Mouse (Mus musculus): ENCODE results near the gene Rpl32. TPM values are rescaled to one million over a fixed set of nuclear protein-coding genes. Genes with fewer than 3 reads are reported as not detected.

Gene Rpl32
- total and polyA plus RNA-seq, 3 experiments, result 4,514 to 5,400 TPM; not detected in 1

GRCm38 (mm10) chr6:115856361-115856745 is 47.8 kb upstream of the Rpl32 start:
- no peaks in the 10 kb centered on the region for H3K27me3 ChIP-seq (ENCODE audit: control insufficient read depth in 1 of 2, insufficient read depth in 2 of 2, low read length in 2 of 2)
- H3K27ac ChIP-seq (ENCODE audit: control insufficient read depth, low read depth, low read length), result no peak overlapping the region
- TF ChIP-seq E2F4 (IDR thresholded peaks at IDR 0.05; ENCODE audit: borderline replicate concordance, low read depth, low read length), result no peak
- TF ChIP-seq MAFK (IDR thresholded peaks at IDR 0.05; ENCODE audit: borderline replicate concordance, low read depth, low read length), result no peak
- TF ChIP-seq BHLHE40 (IDR thresholded peaks at IDR 0.05; ENCODE audit: borderline replicate concordance, low read depth, low read length), result no peak
- TF ChIP-seq TAL1 (IDR thresholded peaks at IDR 0.05; ENCODE audit: low read length), result no peak
- TF ChIP-seq UBTF (IDR thresholded peaks at IDR 0.05; ENCODE audit: borderline replicate concordance, insufficient read depth, low read depth, low read length), result no peak
- no peak for TF ChIP-seq RAD21 (IDR thresholded peaks at IDR 0.05; ENCODE audit: low read depth, low read length)
- TF ChIP-seq NRF1 (IDR thresholded peaks at IDR 0.05; ENCODE audit: insufficient read depth, low read depth, low read length, poor library complexity, severe bottlenecking), result no peak
- TF ChIP-seq HCFC1 (IDR thresholded peaks at IDR 0.05; ENCODE audit: low read depth, low read length), result no peak
- TF ChIP-seq POLR2A (IDR thresholded peaks at IDR 0.05; ENCODE audit: control insufficient read depth in 1 of 2, insufficient read depth in 1 of 2, low read depth in 1 of 2, low read length in 2 of 2, poor library complexity in 1 of 2), result no peak
- TF ChIP-seq CHD2 (IDR thresholded peaks at IDR 0.05; ENCODE audit: low read length), result no peak
- no peak for TF ChIP-seq MYC (IDR thresholded peaks at IDR 0.05; ENCODE audit: low read depth, low read length)
- no peak for TF ChIP-seq SMC3 (IDR thresholded peaks at IDR 0.05; ENCODE audit: low read depth, low read length)
- TF ChIP-seq POLR2AphosphoS2 (IDR thresholded peaks at IDR 0.05; ENCODE audit: low read length), result no peak
- H3K4me1 ChIP-seq (ENCODE audit: control insufficient read depth in 1 of 2, insufficient read depth in 2 of 2, low read length in 2 of 2), result peaks cover 0 to 6% of the 10 kb centered on the region in 2 experiments; a peak in 1 of 4 replicates
- peaks cover 0 to 9% of the 10 kb centered on the region in 2 experiments; a peak in 2 of 4 replicates for H3K36me3 ChIP-seq (ENCODE audit: control insufficient read depth in 1 of 2, insufficient read depth in 2 of 2, low read length in 2 of 2)
- no peak overlapping the region for H3K9ac ChIP-seq (ENCODE audit: control insufficient read depth, low read depth, low read length, poor library complexity, severe bottlenecking)
- H3K79me2 ChIP-seq (ENCODE audit: control insufficient read depth, insufficient read depth, low read length, poor library complexity), result peaks cover 9% of the 10 kb centered on the region
- H3K4me3 ChIP-seq (ENCODE audit: control insufficient read depth in 1 of 2, insufficient read depth in 1 of 2, low read depth in 2 of 2, low read length in 2 of 2), result no peak overlapping the region
- DNase-seq (ENCODE audit: low read depth, low spot score), result no peak
- no peaks in the 10 kb centered on the region for H3K9me3 ChIP-seq (replicated peaks; ENCODE audit: insufficient read depth, low read length)

- no peaks in the 10 kb centered on the region for H3K9me3 ChIP-seq (replicated peaks; ENCODE audit: insufficient read depth, low read length)
- no peak for TF ChIP-seq MAFK (IDR thresholded peaks at IDR 0.05; ENCODE audit: borderline replicate concordance, low read depth, low read length)
- TF ChIP-seq E2F4 (IDR thresholded peaks at IDR 0.05; ENCODE audit: borderline replicate concordance, low read depth, low read length), result no peak
- TF ChIP-seq SMC3 (IDR thresholded peaks at IDR 0.05; ENCODE audit: low read depth, low read length), result no peak
- TF ChIP-seq MXI1 (IDR thresholded peaks at IDR 0.05; ENCODE audit: low read depth, low read length), result no peak
- TF ChIP-seq ZC3H11A (IDR thresholded peaks at IDR 0.05; ENCODE audit: low read depth, low read length), result no peak
- no peak for TF ChIP-seq NELFE (IDR thresholded peaks at IDR 0.05; ENCODE audit: low read depth, low read length)
- no peak for TF ChIP-seq GATA1 (IDR thresholded peaks at IDR 0.05; ENCODE audit: low read depth, low read length)
- TF ChIP-seq EP300 (IDR thresholded peaks at IDR 0.05; ENCODE audit: low read depth in 1 of 2, low read length in 2 of 2), result no peak
- TF ChIP-seq RCOR1 (IDR thresholded peaks at IDR 0.05; ENCODE audit: low read depth, low read length), result no peak
- TF ChIP-seq RAD21 (IDR thresholded peaks at IDR 0.05; ENCODE audit: low read depth, low read length), result no peak
- TF ChIP-seq MYB (IDR thresholded peaks at IDR 0.05; ENCODE audit: low read depth, low read length), result no peak
- TF ChIP-seq ELF1 (IDR thresholded peaks at IDR 0.05; ENCODE audit: low read depth, low read length), result no peak
- no peak for TF ChIP-seq NRF1 (IDR thresholded peaks at IDR 0.05; ENCODE audit: insufficient read depth, low read depth, low read length, poor library complexity, severe bottlenecking)
- no peak for TF ChIP-seq CTCF (IDR thresholded peaks at IDR 0.05 in 2 of 3, conservative IDR thresholded peaks at IDR 0.05 in 1 of 3; ENCODE audit: control insufficient read depth in 1 of 3, insufficient read depth in 1 of 3, low read depth in 2 of 3, low read length in 3 of 3, poor library complexity in 1 of 3, severe bottlenecking in 1 of 3)
- no peak for TF ChIP-seq MAZ (IDR thresholded peaks at IDR 0.05; ENCODE audit: low read depth, low read length)
- DNase-seq (ENCODE audit: low read depth, low spot score), result no peak
- H3K27me3 ChIP-seq (ENCODE audit: control insufficient read depth in 1 of 2, insufficient read depth in 2 of 2, low read length in 2 of 2), result no peaks in the 10 kb centered on the region
- peaks cover 0 to 12% of the 10 kb centered on the region in 2 experiments; a peak in 2 of 4 replicates for H3K36me3 ChIP-seq (ENCODE audit: control insufficient read depth in 1 of 2, insufficient read depth in 2 of 2, low read length in 2 of 2)
- peaks cover 12% of the 10 kb centered on the region for H3K79me2 ChIP-seq (ENCODE audit: control insufficient read depth, insufficient read depth, low read length, poor library complexity)
- H3K27ac ChIP-seq (ENCODE audit: control insufficient read depth, low read depth, low read length), result no peak overlapping the region
- H3K4me1 ChIP-seq (ENCODE audit: control insufficient read depth in 1 of 2, insufficient read depth in 2 of 2, low read length in 2 of 2), result peaks cover 0 to 6% of the 10 kb centered on the region in 2 experiments; a peak in 1 of 4 replicates
- H3K9ac ChIP-seq (ENCODE audit: control insufficient read depth, low read depth, low read length, poor library complexity, severe bottlenecking), result no peak overlapping the region
- H3K4me3 ChIP-seq (ENCODE audit: control insufficient read depth in 1 of 2, insufficient read depth in 1 of 2, low read depth in 2 of 2, low read length in 2 of 2), result no peak overlapping the region
These were observed 47.3 kb upstream of the Rpl32 start for GRCm38 (mm10) chr6:115855733-115856360.

Data from MEL (cell line).